Mouse (Mus musculus) heart, embryonic 11.5 days (tissue): ENCODE data around the gene Cdk5r1. TPM values are rescaled to one million over a fixed set of nuclear protein-coding genes. Genes with fewer than 3 reads are reported as not detected.

Experiments used
- ATAC-seq: fragments of 200-750 bp; cut with Nextera tagmentation; replicated peaks from 2 replicates; pipeline ENCODE4 v1.8.0; 2017; ENCODE audit warnings: moderate library complexity; ENCODE audit not compliant: insufficient number of reproducible peaks, low FRiP score, low TSS enrichment
- H3K27ac ChIP-seq: fragments of 300-500 bp; sonication (generic); 2 replicates; pipeline ENCODE4 v1.5.1; 2014; ENCODE audit warnings: mild to moderate bottlenecking, low read depth, low read length
- H3K27me3 ChIP-seq: fragments of 300-500 bp; sonication (generic); 2 replicates; pipeline ENCODE4 v1.6.1; 2014; ENCODE audit warnings: mild to moderate bottlenecking, low read length, mixed read lengths; ENCODE audit not compliant: control insufficient read depth, insufficient read depth
- H3K36me3 ChIP-seq: fragments of 300-500 bp; sonication (generic); 2 replicates; pipeline ENCODE4 v1.6.1; 2014; ENCODE audit warnings: mild to moderate bottlenecking, low read length, moderate library complexity, mixed read lengths; ENCODE audit not compliant: control insufficient read depth, insufficient read depth
- H3K4me1 ChIP-seq: fragments of 300-500 bp; sonication (generic); 2 replicates; pipeline ENCODE4 v1.6.1; 2014; ENCODE audit warnings: low read length; ENCODE audit not compliant: control insufficient read depth, insufficient read depth
- H3K4me2 ChIP-seq: fragments of 300-500 bp; sonication (generic); 2 replicates; pipeline ENCODE4 v1.6.1; 2014; ENCODE audit warnings: mild to moderate bottlenecking, moderate library complexity
- H3K4me3 ChIP-seq: fragments of 300-500 bp; sonication (generic); 2 replicates; pipeline ENCODE4 v1.5.1; 2014; ENCODE audit warnings: low read depth, low read length
- H3K9ac ChIP-seq: fragments of 300-500 bp; sonication (generic); 2 replicates; pipeline ENCODE4 v1.6.1; 2014; ENCODE audit warnings: mild to moderate bottlenecking, low read depth, low read length, moderate library complexity
- H3K9me3 ChIP-seq: fragments of 300-500 bp; sonication (generic); replicated peaks from 2 replicates; pipeline ENCODE4 v1.6.1; 2016; ENCODE audit warnings: low read length; ENCODE audit not compliant: control insufficient read depth
- WGBS: fragments of 180-500 bp; shearing (Covaris S2); extraction: QIAGEN DNeasy Blood & Tissue Kit; methylation state at CpG from one replicate; pipeline ENCODE4 v1.1.7; 2014; ENCODE audit not compliant: insufficient replicate concordance; 5-methylcytosine and 5-hydroxymethylcytosine counted together
- polyA plus RNA-seq: library from polyadenylated mRNA; unstranded; fragments of >200 nt; fragmentation: Nextera tagmentation; extraction: Ambion mirVana; gene quantifications from 2 replicates; pipeline ENCODE4 v1.2.1, GENCODE M21; 2014

Cdk5r1 gene
- polyA plus RNA-seq, 1 experiment from 2014 or later: 0.74 TPM

GRCm38 (mm10) chr11:80479425-80479824 lies 2.6 kb downstream of the Cdk5r1 start:
- Histone ChIP-seq H3K4me3 (no peak overlapping the region), H3K36me3 (no peaks in the 10 kb centered on the region), H3K9ac (no peak overlapping the region), H3K4me2 (no peak overlapping the region), H3K4me1 (peaks cover 9% of the 10 kb centered on the region), H3K9me3 (no peaks in the 10 kb centered on the region), H3K27ac (no peak overlapping the region), H3K27me3 (peaks cover 24% of the 10 kb centered on the region)
- ATAC-seq: no peak
- WGBS: 66% methylated on average over 5 of the region's 5 CpGs

GRCm38 (mm10) chr11:80479906-80480866 lies 3.4 kb downstream of the Cdk5r1 start:
- 83% methylated on average over 31 of the region's 31 CpGs for WGBS
- no peaks in the 10 kb centered on the region for H3K36me3 ChIP-seq
- ATAC-seq: no peak
- H3K27me3 ChIP-seq: peaks cover 24% of the 10 kb centered on the region
- no peaks in the 10 kb centered on the region for H3K9me3 ChIP-seq
- no peak overlapping the region for H3K4me3 ChIP-seq
- H3K4me1 ChIP-seq: peaks cover 9% of the 10 kb centered on the region
- no peak overlapping the region for H3K27ac ChIP-seq
- no peak overlapping the region for H3K4me2 ChIP-seq
- no peak overlapping the region for H3K9ac ChIP-seq

GRCm38 (mm10) chr11:80481409-80482050 lies 4.7 kb downstream of the Cdk5r1 start:
- ATAC-seq: no peak
- Histone ChIP-seq H3K9me3 (no peaks in the 10 kb centered on the region), H3K36me3 (no peaks in the 10 kb centered on the region), H3K4me2 (no peak overlapping the region), H3K4me1 (peaks cover 20% of the 10 kb centered on the region), H3K27ac (no peak overlapping the region), H3K27me3 (peaks cover 24% of the 10 kb centered on the region), H3K9ac (no peak overlapping the region), H3K4me3 (no peak overlapping the region)
- WGBS: 80% methylated on average over 13 of the region's 13 CpGs

GRCm38 (mm10) chr11:80482347-80482746 lies 5.5 kb downstream of the Cdk5r1 start:
- H3K4me1 ChIP-seq: peaks cover 22% of the 10 kb centered on the region
- H3K9me3 ChIP-seq: no peaks in the 10 kb centered on the region
- H3K9ac ChIP-seq: no peak overlapping the region
- no peak overlapping the region for H3K4me2 ChIP-seq
- peaks cover 24% of the 10 kb centered on the region for H3K27me3 ChIP-seq
- no peak overlapping the region for H3K4me3 ChIP-seq
- ATAC-seq: no peak
- H3K27ac ChIP-seq: no peak overlapping the region
- 78% methylated on average over 10 of the region's 10 CpGs for WGBS
- H3K36me3 ChIP-seq: no peaks in the 10 kb centered on the region

GRCm38 (mm10) chr11:80482921-80483320 lies 6.1 kb downstream of the Cdk5r1 start:
- H3K27me3 ChIP-seq: peaks cover 22% of the 10 kb centered on the region
- ATAC-seq: no peak
- no peaks in the 10 kb centered on the region for H3K9me3 ChIP-seq
- H3K36me3 ChIP-seq: no peaks in the 10 kb centered on the region
- 0 out of 2 replicates have a peak overlapping the region, but pooled peaks have one; percentile 34 for H3K9ac ChIP-seq
- no peak overlapping the region for H3K4me3 ChIP-seq
- WGBS: 89% methylated on average over 7 of the region's 7 CpGs
- H3K4me2 ChIP-seq: no peak overlapping the region
- peaks cover 18% of the 10 kb centered on the region for H3K4me1 ChIP-seq
- no peak overlapping the region for H3K27ac ChIP-seq

GRCm38 (mm10) chr11:80483536-80484067 lies 6.8 kb downstream of the Cdk5r1 start:
- no peaks in the 10 kb centered on the region for H3K9me3 ChIP-seq
- H3K4me1 ChIP-seq: peaks cover 15% of the 10 kb centered on the region
- peaks cover 15% of the 10 kb centered on the region for H3K27me3 ChIP-seq
- no peak overlapping the region for H3K27ac ChIP-seq
- ATAC-seq: no peak
- 72% methylated on average over 6 of the region's 6 CpGs for WGBS
- H3K36me3 ChIP-seq: no peaks in the 10 kb centered on the region
- H3K9ac ChIP-seq: no peak overlapping the region
- H3K4me2 ChIP-seq: no peak overlapping the region
- H3K4me3 ChIP-seq: no peak overlapping the region

- Histone ChIP-seq H3K4me1 (peaks cover 19% of the 10 kb centered on the region), H3K9ac (no peak overlapping the region), H3K36me3 (no peaks in the 10 kb centered on the region), H3K9me3 (no peaks in the 10 kb centered on the region), H3K27me3 (peaks cover 13% of the 10 kb centered on the region; the same call in 1 of the 2 replicates), H3K27ac (no peak overlapping the region), H3K4me3 (no peak overlapping the region), H3K4me2 (no peak overlapping the region)
- 0 out of 2 replicates have a peak, but pooled peaks have one; percentile 7 for ATAC-seq
- 46% methylated on average over 12 of the region's 12 CpGs for WGBS
Observed at GRCm38 (mm10) chr11:80484191-80484791, 7.5 kb downstream of the Cdk5r1 start.

- no peak overlapping the region for H3K4me2 ChIP-seq
- peaks cover 10% of the 10 kb centered on the region; the same call in 1 of the 2 replicates for H3K27me3 ChIP-seq
- H3K9me3 ChIP-seq: no peaks in the 10 kb centered on the region
- 68% methylated on average over 9 of the region's 9 CpGs for WGBS
- no peak overlapping the region for H3K4me3 ChIP-seq
- H3K9ac ChIP-seq: no peak overlapping the region
- H3K4me1 ChIP-seq: peaks cover 27% of the 10 kb centered on the region
- no peaks in the 10 kb centered on the region for H3K36me3 ChIP-seq
- H3K27ac ChIP-seq: no peak overlapping the region
- ATAC-seq: no peak
Observed at GRCm38 (mm10) chr11:80485120-80485551, 8.3 kb downstream of the Cdk5r1 start.
